Mouse (Mus musculus): ENCODE results near the gene Rps6kb1.
A peak's percentile ranks its signal among the peaks of the same experiment; 100 is the strongest.

Rps6kb1 gene

DNA sequence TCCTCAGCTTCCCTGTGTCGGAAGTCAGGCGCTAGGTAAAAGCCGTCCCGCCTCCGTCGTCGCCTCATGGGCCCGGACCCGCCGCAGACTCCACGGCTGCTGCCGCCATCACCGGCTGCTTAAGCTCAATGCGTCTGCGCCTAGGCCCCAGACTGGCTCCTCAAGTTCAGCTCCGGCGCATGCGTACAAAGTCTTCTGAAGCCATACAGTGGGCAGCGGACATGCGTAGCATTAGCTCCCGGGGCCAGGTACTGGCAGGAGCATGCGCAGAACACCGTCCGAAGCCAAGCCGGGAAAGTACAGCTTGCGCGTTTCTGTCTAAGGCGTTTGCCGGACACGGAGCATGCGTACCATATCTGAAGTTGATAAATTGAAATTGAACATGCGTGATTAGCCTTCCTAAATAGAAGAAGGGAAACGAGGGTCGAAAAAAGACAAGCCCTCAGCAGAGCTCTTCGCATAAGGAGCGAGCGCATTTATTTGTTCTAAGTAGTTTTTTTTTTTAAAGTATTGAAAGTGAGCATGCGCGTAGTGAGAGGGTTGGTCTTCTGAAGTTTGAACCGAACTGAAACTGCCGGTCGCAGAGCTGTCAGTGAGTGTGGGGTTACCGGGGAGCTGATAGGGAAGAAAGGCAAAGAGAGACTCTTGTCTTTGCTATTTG is at the start of gene Rps6kb1, which contains the start of gene Tubd1:
Gene Rps6kb1, minus strand, starts transcription at position 167 of the 661 bp plus-strand sequence.
Gene Tubd1, plus strand, starts transcription at position 353 of the 661 bp plus-strand sequence.
- DNase-seq: peak; percentile 98

DNA sequence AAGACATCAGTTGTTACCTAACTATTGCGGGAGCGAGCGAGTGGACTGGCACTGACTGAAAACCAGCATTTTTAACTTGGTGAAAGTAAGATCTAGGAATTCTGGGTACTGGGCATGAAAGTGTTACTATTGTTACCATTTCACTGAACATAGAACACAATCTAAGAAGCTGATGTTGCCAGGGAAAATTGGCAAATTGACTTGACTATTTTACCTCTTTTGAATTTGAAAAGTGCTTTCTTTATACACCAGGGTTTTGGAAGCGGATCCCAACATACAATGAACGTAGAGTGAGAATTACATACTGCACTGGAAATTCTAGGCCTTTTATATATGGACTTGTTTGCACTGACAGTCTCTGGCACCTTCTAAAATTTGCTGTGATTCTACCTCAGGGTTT is 48.8 kb upstream of the Rps6kb1 start:
- no peak for DNase-seq

DNA sequence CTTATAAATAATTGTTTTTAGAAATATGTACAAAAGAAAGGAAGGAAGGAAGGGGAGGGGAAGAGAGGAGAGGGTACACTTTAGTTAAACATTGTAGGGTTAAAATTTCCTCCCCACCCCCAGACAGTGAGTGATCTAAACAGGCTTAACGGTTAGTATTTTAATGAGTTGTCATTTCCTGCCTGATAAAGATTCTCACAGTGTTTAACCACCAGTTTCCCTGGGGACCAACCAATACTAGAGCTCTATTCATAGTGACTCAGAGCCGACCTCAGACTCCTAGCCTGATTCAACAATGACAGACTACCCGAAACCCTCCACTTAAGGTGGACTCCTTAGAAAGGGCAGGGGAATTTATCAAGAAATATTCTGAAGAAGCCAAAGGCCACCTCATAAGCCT is 48.4 kb upstream of the Rps6kb1 start:
- DNase-seq: no peak

DNA sequence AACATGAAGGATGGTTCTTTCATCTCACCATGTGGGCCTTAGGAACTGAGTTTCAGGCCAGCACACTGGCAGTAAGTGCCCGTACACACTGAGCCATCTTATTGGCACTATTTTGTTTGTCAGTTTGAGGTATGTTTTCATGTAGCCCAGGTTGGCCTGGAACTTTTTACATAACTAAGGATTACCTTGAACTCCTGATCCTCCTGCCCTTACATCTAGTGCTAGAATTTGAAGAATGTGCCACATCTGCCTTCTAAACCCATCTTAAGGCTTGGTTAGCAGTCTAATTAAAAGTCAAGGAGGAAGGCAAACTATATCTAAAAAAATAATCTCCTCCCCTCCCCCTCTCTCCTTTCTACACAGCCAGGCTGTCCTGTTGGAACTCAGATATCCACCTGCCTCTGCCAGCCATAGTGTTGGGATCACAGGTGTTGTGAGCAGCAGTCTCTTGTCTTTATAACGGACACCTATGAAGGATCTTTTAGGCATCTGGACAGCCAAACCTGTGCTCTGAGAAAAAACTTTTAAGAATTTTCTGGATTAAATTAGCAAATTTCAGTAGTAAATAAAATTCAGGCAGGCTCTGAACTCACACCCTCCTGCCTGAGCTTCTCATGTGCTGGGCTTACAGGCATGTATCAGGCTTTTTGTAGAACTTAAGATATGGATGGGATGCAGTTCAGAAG is 47.5 kb upstream of the Rps6kb1 start:
- no peak for DNase-seq

DNA sequence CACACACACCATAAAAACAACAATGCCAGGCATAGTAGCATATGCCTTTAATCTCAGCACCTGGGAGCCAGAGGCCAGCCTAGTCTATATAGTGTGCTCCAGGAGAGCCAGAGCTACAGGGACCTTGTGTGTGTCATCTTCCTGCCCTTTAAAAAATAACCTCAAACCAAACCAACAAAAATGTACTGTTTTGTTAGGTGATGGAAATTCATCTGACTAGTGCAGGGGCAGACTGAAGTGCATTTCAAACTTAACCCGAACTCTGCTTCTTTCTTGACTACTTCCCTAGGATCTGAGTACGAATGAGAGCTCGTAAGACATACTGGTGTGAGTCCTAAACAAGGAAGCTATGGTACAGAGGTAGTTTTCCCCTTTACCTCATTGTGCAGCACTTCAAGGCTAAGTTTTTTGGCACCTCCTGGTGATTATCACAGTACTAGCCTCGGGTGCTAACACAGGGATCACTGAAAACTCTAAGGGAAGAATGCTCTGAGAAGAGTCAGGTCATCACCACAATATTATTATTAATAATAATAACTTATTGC is 46.8 kb upstream of the Rps6kb1 start:
- no peak for DNase-seq

DNA sequence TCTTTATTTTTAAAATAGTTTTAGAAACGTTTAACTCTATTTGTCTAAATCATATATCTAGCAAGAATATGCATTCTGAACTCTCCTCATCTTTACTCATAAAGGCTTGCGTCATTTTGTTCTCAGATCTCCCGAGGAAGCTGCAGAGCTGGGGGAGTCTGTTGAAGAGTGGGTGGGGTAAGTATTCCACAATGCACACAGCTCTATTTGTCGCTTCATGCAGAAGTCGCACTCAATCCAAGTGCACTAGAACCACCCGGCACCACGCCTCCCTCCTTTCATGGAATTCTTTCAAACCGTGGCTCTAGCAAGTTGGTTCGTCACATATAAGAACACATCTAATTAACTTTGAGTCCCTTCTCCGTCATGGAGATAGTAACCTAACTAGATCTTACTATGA is 46.0 kb upstream of the Rps6kb1 start:
- no peak for DNase-seq

DNA sequence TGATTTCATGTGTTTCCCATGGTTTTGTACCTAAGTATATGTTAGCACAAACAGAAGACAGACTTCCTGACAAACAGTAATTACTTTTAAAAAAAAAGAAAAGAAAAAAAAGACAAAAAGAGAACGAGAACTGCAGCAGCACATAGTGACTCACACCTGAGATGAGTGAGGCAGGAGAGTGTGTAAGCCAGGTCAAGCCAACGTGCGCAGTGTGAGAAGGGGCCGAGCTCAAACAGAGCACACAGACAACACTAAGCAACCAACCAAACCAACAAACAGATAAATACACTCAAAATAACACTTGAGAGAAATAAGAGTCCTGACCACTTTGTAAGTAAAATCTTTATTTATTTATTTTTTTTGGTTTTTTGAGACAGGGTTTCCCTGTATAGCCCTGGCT is 45.5 kb upstream of the Rps6kb1 start:
- no peak for DNase-seq

DNA sequence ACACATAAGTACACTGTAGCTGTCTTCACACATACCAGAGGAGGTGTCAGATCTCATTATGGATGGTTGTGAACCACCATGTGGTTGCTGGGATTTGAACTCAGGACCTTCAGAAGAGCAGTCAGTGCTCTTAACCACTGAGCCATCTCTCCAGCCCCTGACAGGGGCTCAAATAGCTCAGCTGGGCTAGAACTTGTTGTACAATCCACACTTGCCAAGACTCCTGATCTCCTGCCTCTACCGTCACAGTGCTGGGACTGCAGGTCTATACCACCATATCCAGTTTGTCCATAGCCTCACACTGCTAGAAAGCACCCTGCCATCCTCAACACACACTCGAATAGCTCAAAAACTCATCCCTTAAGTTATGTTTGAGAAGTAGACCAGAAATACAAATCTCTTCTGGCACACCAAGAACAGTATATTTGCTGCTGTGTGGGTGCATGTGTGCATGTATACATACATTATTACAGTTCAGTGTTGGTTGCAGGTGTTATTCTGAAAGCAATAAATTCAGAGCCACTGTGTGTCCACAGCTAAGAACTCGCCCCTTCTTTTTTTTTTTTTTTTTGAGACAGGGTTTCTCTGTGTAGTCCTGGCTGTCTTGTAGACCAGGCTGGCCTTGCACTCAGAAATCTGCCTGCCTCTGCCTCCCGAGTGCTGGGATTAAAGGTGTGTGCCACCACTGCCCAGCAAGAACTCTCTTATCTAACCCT is 44.1 kb upstream of the Rps6kb1 start:
- no peak for DNase-seq

DNA sequence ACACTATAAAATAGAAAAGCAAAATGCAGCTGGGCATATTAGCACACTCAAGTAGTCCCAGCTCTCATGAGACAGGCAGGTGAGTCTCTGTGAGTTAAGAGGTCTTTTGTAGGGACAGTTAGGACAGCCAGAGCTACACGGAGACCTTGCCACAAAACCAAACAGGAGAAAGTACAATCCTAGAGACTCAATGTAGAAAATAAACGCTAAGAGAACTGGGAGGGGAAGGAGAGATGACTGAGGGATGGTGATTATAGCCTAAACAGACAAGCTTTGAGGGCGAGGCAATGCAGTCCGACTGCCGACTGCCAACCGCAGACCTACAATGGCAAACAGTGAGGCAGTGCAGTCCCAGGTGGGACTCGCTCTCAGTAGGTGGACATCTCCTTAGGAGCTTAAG is 43.2 kb upstream of the Rps6kb1 start:
- no peak for DNase-seq

DNA sequence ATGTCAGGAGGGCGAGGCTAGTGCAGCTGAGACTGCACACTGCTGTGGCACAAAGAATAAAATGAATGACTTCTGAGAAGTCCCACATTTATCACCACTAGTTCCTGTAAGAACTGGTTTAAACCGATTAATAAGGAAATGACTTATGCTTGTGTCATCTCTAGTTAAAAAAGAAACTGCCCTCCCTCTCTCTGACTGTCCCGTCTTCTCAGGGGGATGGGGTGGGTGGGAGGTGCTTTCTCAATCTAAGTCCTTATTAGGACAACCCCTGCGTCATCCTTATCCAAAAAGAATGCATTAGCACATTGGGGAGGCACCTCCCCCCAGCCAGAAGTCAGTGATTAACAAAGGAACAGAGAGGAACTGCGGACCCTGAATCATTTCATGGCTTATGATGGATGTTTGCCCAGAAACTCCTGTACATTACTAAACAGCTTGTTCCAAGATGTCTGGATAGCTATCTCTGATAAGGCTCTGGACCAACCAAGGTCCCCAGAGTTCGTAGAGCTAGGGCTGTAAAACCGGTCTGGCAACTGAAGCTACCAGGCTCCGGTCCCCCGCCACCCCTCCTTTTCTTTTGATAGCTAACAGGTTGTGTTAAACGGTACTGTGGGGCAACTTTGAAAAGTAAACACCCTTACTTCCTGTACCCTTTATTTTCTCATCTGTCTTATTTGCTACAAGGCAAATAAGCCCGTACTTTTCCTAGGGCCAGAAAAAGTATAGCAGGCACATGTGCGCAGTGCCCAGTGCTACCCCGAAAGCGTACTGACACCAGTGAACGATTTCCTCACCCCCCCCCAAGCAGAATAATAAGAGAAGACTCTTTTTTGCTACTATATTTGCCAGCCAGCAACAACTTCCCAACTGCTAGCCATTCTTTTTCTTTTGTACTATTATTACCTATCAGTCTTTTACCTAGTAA is 42.5 kb upstream of the Rps6kb1 start:
- no peak for DNase-seq

DNA sequence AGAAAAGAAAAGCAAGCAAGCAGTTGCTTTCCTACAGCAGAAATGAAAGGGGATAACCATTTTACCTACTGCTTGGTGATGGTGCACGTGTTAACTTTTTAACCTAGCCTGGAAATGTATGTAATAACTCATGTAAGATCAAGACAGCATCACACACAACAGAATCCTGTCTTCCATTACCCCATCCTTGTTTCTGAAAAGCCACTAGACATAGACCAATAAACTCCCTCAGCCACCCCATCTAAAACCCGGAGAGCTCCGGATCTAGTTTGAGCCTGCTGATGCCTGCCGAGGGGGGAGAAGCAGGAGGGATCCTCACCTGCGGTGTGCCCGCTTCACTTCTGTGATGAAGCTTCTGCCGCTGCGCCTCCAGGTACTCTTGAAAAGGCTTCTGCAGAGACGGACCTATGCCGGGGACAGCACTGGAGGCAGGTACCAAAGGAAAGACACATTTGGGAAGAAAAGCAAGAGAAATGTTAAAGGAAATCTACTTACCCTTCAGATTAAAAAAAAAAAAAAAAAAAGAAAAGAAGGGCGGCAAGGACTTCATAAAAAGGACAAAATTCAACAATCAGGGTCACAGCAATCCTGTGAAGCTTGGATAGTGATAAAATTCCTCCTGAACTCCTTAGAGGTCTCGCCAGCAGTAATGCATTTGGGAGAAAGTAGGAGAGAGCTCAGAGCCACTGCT is 41.7 kb upstream of the Rps6kb1 start:
- DNase-seq: no peak

DNA sequence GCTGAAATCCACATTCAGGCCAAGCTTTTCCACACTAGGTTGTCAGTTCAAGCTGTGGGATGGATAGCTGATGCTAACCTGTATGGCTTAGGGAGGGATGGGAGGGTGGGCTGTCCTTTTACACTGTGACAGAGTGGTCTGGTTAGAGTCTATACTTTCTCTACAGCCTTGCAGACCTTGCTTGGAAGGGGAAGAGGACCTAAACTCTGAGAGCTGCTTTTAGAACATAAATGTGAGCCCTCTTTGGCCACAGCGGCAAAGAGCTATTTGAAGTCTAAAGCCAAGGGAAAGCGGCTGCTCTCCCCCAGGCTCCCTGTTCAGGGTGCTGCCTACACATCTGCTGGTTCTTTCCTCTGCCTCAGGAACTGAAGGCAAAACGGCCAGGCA is 41.0 kb upstream of the Rps6kb1 start:
- DNase-seq: no peak

DNA sequence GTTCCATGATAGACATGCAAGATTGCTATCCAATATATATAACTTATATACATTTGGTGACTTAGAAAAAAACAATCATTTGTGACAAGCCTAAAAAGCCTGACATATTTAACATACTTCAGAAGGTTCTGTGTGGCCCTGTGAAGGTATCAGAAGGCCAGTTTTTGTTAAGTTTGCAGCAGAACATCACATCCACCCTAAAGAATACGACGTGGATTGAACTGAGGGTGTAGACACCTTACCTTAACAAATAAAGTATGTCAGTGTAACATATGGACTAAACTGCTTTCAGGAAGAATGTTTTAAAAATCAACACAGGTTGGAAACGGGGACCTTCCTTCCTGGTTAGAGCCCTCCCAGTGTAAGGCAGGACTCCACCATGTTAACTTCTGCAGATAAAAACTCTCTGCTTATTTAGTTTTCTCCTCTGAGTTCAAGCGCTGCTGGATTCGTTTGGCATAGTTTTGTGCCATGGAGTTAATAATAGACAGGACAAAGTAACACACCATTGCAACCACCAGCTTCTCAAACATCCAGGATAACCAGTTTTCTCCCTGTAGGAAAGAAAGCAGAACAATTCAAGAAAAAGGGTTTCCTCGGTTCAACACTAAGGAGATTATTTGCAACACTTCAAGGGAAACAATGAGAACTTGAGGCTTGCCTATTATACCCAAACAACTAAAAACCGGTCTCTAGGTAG is 40.4 kb upstream of the Rps6kb1 start:
- no peak for DNase-seq

DNA sequence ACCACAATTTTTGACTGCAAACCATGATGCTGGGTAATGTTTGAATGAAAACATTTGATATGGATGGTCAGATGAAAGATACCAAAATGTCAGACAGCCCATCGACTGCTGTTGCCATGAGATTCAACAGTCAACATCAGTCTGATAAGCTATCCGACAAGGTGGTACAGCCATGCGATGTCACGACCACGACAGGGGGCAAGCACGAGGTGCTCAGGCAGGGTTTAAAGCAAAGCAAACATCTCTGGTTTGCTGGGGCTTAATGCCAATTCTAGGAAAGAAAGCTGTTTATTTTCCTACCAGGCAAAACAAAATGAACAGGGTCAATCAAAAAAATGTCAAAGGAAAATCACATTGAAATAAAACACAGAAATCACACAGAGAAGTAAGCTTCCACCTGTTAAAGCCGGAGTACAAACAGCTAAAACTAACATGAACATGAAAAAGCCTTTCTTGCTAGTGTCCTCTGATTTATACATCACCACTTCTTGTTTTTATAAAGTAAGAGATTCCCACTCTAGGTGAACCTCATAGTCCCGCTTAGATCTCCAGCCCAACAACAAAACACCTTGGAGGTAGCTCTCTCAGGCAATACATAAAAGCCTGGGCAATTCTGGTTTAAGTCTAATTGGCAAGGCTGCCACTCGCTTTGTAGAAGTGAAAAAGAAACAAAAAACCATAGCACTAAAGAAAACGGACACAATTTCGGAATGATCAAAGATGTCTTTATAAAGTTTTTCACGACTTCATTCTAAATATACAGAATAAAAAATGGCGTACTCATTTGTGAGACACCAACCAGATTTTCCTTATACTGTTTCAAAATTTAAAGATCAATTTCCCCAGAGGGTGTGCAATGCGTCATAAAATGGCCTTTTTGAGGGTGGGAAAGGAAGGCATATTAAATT is 39.6 kb upstream of the Rps6kb1 start:
- DNase-seq: no peak

DNA sequence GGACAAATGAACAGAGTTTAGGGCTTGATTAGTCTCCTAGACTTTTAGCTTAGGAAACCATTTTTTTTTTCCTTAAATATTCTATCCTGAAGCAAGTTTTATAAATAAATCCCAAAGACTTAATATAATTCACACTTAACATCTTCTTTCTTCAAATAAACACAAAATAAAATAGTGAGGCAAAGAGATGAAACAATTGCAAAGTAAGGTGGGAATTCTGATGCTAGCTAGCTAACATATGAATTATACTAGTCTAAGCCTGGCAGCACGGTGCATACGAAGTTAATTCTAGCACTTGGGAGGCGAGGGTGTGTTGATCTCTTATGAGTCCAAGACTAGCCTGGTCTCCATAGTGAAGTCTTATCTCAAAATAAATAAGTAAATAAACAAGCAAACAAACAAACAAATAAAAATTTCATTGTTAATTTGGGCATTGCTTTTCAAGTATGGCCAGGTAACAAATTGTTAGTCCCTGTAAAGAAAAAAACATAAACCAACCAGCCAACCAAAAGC is 38.8 kb upstream of the Rps6kb1 start:
- DNase-seq: no peak

DNA sequence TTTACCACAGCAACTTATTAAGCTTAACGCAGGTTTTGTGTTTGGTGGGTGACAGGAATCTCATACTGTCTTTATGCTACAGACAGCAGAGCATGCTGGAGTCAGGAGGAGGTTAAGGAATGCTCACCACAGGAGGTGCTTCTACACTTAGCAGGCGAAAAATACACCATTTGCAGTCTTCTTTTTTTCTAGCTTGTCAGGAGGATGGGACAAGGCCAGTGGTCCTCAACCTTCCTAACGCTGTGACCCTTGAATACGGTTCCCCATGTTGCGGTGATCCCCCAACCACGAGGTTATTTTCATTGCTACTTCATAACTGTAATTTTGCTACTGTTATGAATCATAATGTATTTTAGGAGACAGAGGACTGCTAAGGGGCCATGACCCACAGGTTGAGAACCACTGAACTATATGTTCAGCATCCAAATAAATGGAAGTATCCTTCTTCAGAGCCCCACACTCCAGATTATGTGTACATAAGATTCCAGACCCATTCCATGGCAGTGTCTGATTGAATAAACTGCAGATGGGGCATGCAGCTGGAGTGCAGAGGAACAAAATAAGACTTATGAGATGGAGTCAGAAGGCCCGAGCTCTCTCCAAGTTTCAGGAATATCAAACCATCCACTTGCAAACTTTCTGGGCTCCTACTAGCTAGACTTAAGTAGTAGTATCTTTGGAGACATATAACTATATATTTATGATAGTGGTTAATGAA is 38.1 kb upstream of the Rps6kb1 start:
- no peak for DNase-seq

DNA sequence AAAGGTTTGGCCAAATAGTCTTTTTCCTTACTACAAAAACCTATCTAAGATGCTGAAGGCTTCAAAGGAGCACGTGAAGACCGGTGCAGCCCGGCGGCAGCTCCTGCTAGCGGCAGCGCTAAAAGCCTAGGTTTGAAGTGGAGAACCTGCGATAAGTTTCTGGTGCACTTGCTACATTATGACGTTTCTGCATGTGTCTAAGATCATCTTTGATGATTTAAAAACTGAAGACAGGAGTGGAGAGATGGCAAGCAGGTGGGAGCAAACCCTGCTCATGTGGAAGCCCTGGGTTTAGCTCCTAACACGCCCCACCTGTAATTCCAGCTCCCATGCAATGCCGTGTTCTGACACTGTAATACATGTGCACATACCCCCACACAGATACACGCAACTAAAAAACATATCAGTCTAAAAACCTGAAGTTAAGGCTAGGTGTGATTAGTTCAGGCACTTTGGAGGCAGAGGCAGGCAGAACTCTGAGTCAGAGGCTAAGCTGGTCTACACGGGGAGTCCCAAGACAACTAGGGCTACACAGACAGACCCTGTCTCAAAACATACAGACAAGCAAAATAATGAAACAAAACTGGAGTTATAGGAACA is 37.4 kb upstream of the Rps6kb1 start:
- DNase-seq: no peak

DNA sequence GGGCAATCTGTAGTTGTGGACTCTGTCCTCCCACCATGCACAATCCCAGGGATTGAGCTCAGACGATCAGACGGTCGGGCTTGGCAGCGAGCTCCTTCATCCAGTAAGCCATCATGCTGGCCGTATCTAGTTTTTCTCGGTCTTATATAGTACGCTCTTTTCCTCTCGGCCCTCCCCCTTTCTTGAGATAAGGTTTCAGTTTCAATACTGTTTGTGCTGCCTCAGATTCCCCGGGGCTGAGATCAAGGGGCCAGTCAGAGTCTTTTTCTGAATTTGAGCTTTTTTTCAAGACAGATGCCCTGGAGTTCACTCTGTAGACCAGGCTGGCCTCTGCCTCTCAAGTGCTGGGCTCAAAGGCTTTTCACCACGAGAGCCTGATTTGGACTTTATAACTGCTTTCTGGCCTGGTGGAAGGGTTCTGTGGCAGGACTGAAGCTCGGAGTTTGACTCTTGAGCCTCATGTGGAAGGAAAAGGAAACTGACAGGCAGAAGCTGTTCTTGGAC is 36.7 kb upstream of the Rps6kb1 start:
- DNase-seq: no peak

All from cerebellum, adult 8-10 months (tissue).